Comparison of ENCODE assay signal across 24 mouse cellular contexts in the genomic region with DNA sequence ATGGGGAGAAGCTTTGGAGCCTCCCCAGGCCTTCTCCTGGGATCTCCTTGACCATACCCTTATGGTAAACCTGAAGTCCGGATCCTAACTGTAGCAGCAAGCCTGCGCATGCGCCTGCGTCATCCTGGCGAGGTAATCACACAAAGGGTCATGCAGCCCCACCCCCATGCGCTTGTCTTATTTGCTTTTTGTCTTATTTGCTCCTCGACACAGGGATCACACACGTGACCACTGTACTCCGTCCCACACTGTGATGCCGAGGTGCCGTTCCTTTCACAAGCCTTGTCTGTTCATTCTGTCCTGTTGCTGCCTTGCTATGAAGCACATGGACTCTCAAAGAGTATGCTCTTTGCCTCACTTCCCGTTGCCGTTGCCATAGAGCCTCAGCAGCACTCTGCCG.
A peak's percentile ranks its signal among the peaks of the same experiment; 100 is the strongest.
DNase-seq lines count a peak whose midpoint lies in the region; ATAC-seq and TF ChIP-seq lines count a peak whose summit lies in the region.
"Had no signal": no experiment of that assay in that cellular context is flagged by ENCODE, and none has a peak within 500 bp of the region (broad histone marks: within the 10 kb centered on the region; RNA-seq: fewer than 3 reads in every experiment).

No protein-coding gene starts in this region.

- 95% methylated on average over 14 of the region's 14 CpGs for WGBS in hindbrain, embryonic 10.5 days
- WGBS in hindbrain, embryonic 11.5 days: 92% methylated on average over 14 of the region's 14 CpGs

- peak; percentile 40; the same call in 1 of the 2 replicates for TF ChIP-seq POLR2A in testis, adult 2 months (IDR thresholded peaks at IDR 0.05; ENCODE audit: control insufficient read depth, low read depth, low read length)

- no peaks in the 10 kb centered on the region for H3K9me3 ChIP-seq in hindbrain, embryonic 10.5 days
- H3K9me3 ChIP-seq in hindbrain, embryonic 11.5 days (ENCODE audit: control insufficient read depth, low read length): no peaks in the 10 kb centered on the region
- H3K9me3 ChIP-seq: embryonic facial prominence, embryonic 10.5 days; embryonic facial prominence, embryonic 12.5 days; forebrain, embryonic 13.5 days; forebrain, embryonic 15.5 days had no signal

- peaks cover 57% of the 10 kb centered on the region for H3K4me1 ChIP-seq in hindbrain, embryonic 10.5 days (replicated peaks)
- H3K4me1 ChIP-seq in hindbrain, embryonic 11.5 days (replicated peaks; ENCODE audit: control insufficient read depth, insufficient read depth, low read length): no peaks in the 10 kb centered on the region; the same call in none of the 2 replicates
- H3K4me1 ChIP-seq in testis, adult 2 months (ENCODE audit: control insufficient read depth, insufficient read depth, low read length): peaks cover 14% of the 10 kb centered on the region
- H3K4me1 ChIP-seq: forebrain, embryonic 15.5 days had no signal

- H3K27ac ChIP-seq in hindbrain, embryonic 10.5 days: peak overlapping the region; percentile 41; the same call in 1 of the 2 replicates
- no peak overlapping the region for H3K27ac ChIP-seq in hindbrain, embryonic 11.5 days (ENCODE audit: low read depth, low read length)
- peak overlapping the region; percentile 39; the same call in 1 of the 2 replicates for H3K27ac ChIP-seq in testis, adult 2 months (ENCODE audit: control insufficient read depth, insufficient read depth, low read depth, low read length)
- H3K27ac ChIP-seq: embryonic facial prominence, embryonic 10.5 days; embryonic facial prominence, embryonic 12.5 days; forebrain, embryonic 13.5 days; forebrain, embryonic 15.5 days had no signal

- H3K4me2 ChIP-seq in hindbrain, embryonic 11.5 days (replicated peaks; ENCODE audit: low read depth, low read length): no peak overlapping the region
- H3K4me2 ChIP-seq: embryonic facial prominence, embryonic 12.5 days; forebrain, embryonic 13.5 days; forebrain, embryonic 15.5 days had no signal

- 0 out of 2 replicates have a peak, but pooled peaks cover 7% of the 10 kb centered on the region for H3K27me3 ChIP-seq in hindbrain, embryonic 10.5 days (ENCODE audit: insufficient read depth, poor library complexity, severe bottlenecking)
- no peaks in the 10 kb centered on the region for H3K27me3 ChIP-seq in hindbrain, embryonic 11.5 days (ENCODE audit: control insufficient read depth, insufficient read depth, low read length)
- no peaks in the 10 kb centered on the region for H3K27me3 ChIP-seq in testis, adult 2 months (ENCODE audit: control insufficient read depth, insufficient read depth, low read length)
- H3K27me3 ChIP-seq: embryonic facial prominence, embryonic 12.5 days; forebrain, embryonic 13.5 days; forebrain, embryonic 15.5 days had no signal

- no peaks in the 10 kb centered on the region for H3K36me3 ChIP-seq in hindbrain, embryonic 10.5 days
- H3K36me3 ChIP-seq in hindbrain, embryonic 11.5 days (ENCODE audit: control insufficient read depth, insufficient read depth, low read length): no peaks in the 10 kb centered on the region
- H3K36me3 ChIP-seq in testis, adult 2 months (ENCODE audit: control insufficient read depth, insufficient read depth, low read length): no peaks in the 10 kb centered on the region
- H3K36me3 ChIP-seq: embryonic facial prominence, embryonic 10.5 days; embryonic facial prominence, embryonic 12.5 days; forebrain, embryonic 15.5 days had no signal

- H3K9ac ChIP-seq in hindbrain, embryonic 11.5 days (ENCODE audit: low read depth, low read length): no peak overlapping the region
- H3K9ac ChIP-seq: embryonic facial prominence, embryonic 12.5 days; forebrain, embryonic 13.5 days; forebrain, embryonic 15.5 days; forebrain, postnatal 0 days had no signal

- no peak overlapping the region for H3K4me3 ChIP-seq in hindbrain, embryonic 10.5 days
- H3K4me3 ChIP-seq in hindbrain, embryonic 11.5 days (ENCODE audit: low read depth, low read length): no peak overlapping the region
- peak overlapping the region; percentile 47 for H3K4me3 ChIP-seq in testis, adult 2 months (ENCODE audit: control insufficient read depth, low read depth, low read length)
- H3K4me3 ChIP-seq: embryonic facial prominence, embryonic 10.5 days; embryonic facial prominence, embryonic 12.5 days; forebrain, embryonic 13.5 days; forebrain, embryonic 15.5 days had no signal

- no peak for TF ChIP-seq CTCF in testis, adult 2 months (IDR thresholded peaks at IDR 0.05; ENCODE audit: control insufficient read depth, insufficient read depth, insufficient replicate concordance, low read depth, low read length)

- no peak for DNase-seq in hindbrain, embryonic 10.5 days (ENCODE audit: low spot score)
- no peak for DNase-seq in hindbrain, embryonic 11.5 days (ENCODE audit: low spot score)
- DNase-seq in testis, postnatal 10 days (ENCODE audit: low spot score): no peak
- DNase-seq in ZHBTc4 (ENCODE audit: low read depth, low spot score) (peak; percentile 48), MN1 (ENCODE audit: low spot score) (no peak)
- no peak for DNase-seq in ovary, postnatal 14 days (ENCODE audit: low spot score)
- DNase-seq: adrenal gland, adult 8-10 months; adrenal gland, postnatal 14 days; adrenal gland, postnatal 36 days; B cell, adult 2 months; cerebellum, adult 11-12 months; cerebellum, adult 2 months; cerebellum, adult 9-10 months; cerebellum, postnatal 10 days; cerebellum, postnatal 25 days; forebrain, postnatal 0 days had no signal

- no peak for ATAC-seq in hindbrain, embryonic 11.5 days (ENCODE audit: low FRiP score)
- ATAC-seq: activated CD4-positive, CD25-positive, alpha-beta regulatory T cell, adult 4 months; CD4-positive, CD25-positive, alpha-beta regulatory T cell, adult 4 months; forebrain, embryonic 13.5 days; forebrain, embryonic 15.5 days; forebrain, postnatal 0 days; Patski had no signal
